Mouse (Mus musculus) lung, postnatal 0 days (tissue): ENCODE data around the gene Ascc2.

ENCODE experiments used
- CTCF ChIP-seq: IDR thresholded peaks from 2 replicates; pipeline ENCODE4 v1.5.1; 2016; ENCODE audit warnings: antibody characterized with exemption, mild to moderate bottlenecking
- EP300 ChIP-seq: IDR thresholded peaks from 2 replicates; pipeline ENCODE4 v1.6.1; 2016; ENCODE audit warnings: antibody characterized with exemption, mild to moderate bottlenecking, control low read depth

GRCm38 (mm10) chr11:4601890-4602289, 35.7 kb upstream of the Ascc2 start:
- TF ChIP-seq EP300 (no peak), CTCF (no peak)
